Mouse (Mus musculus): ENCODE results near the gene Kcng4. TPM values are rescaled to one million over a fixed set of nuclear protein-coding genes. Genes with fewer than 3 reads are reported as not detected.

Gene Kcng4
- polyA plus RNA-seq, 1 experiment from 2014 or later = 0.49 TPM

- no peaks in the 10 kb centered on the region for H3K4me1 ChIP-seq (replicated peaks; ENCODE audit: control insufficient read depth, insufficient read depth)
- H3K9ac ChIP-seq (ENCODE audit: low read length) = no peak overlapping the region
- H3K36me3 ChIP-seq (ENCODE audit: control insufficient read depth, insufficient read depth, low read length) = no peaks in the 10 kb centered on the region
- no peak overlapping the region for H3K27ac ChIP-seq (replicated peaks)
- no peak overlapping the region for H3K4me2 ChIP-seq (replicated peaks; ENCODE audit: low read depth)
- TF ChIP-seq EP300 (optimal IDR thresholded peaks at IDR 0.05) (no peak), CTCF (IDR thresholded peaks at IDR 0.05; ENCODE audit: low read depth) (no peak)
- ATAC-seq (ENCODE audit: low FRiP score, low TSS enrichment) = no peak
- no peak overlapping the region for H3K4me3 ChIP-seq (ENCODE audit: low read depth, low read length)
- no peaks in the 10 kb centered on the region for H3K9me3 ChIP-seq (ENCODE audit: control insufficient read depth, low read length)
- no peak for DNase-seq (ENCODE audit: low spot score)
- no peaks in the 10 kb centered on the region for H3K27me3 ChIP-seq (ENCODE audit: control insufficient read depth, insufficient read depth, low read length)
- WGBS = 82% methylated on average over 5 of the region's 5 CpGs
Measured at GRCm38 (mm10) chr8:119617586-119617985, 17.9 kb downstream of the Kcng4 start.

- WGBS = 83% methylated on average over 4 of the region's 4 CpGs
- H3K4me1 ChIP-seq (replicated peaks; ENCODE audit: control insufficient read depth, insufficient read depth) = no peaks in the 10 kb centered on the region
- ATAC-seq (ENCODE audit: low FRiP score, low TSS enrichment) (no peak), DNase-seq (ENCODE audit: low spot score) (no peak)
- no peak overlapping the region for H3K9ac ChIP-seq (ENCODE audit: low read length)
- no peak overlapping the region for H3K4me2 ChIP-seq (replicated peaks; ENCODE audit: low read depth)
- no peak overlapping the region for H3K4me3 ChIP-seq (ENCODE audit: low read depth, low read length)
- no peaks in the 10 kb centered on the region for H3K36me3 ChIP-seq (ENCODE audit: control insufficient read depth, insufficient read depth, low read length)
- H3K27me3 ChIP-seq (ENCODE audit: control insufficient read depth, insufficient read depth, low read length) = no peaks in the 10 kb centered on the region
- H3K27ac ChIP-seq (replicated peaks) = no peak overlapping the region
- H3K9me3 ChIP-seq (ENCODE audit: control insufficient read depth, low read length) = no peaks in the 10 kb centered on the region
- no peak for TF ChIP-seq EP300 (optimal IDR thresholded peaks at IDR 0.05)
- TF ChIP-seq CTCF (IDR thresholded peaks at IDR 0.05; ENCODE audit: low read depth) = no peak
Measured at GRCm38 (mm10) chr8:119616811-119617210, 18.7 kb downstream of the Kcng4 start.

GRCm38 (mm10) chr8:119616358-119616757 lies 19.1 kb downstream of the Kcng4 start:
- ATAC-seq (ENCODE audit: low FRiP score, low TSS enrichment) (no peak), DNase-seq (ENCODE audit: low spot score) (no peak)
- Histone ChIP-seq H3K4me1 (replicated peaks; ENCODE audit: control insufficient read depth, insufficient read depth) (no peaks in the 10 kb centered on the region), H3K36me3 (ENCODE audit: control insufficient read depth, insufficient read depth, low read length) (no peaks in the 10 kb centered on the region), H3K4me3 (ENCODE audit: low read depth, low read length) (no peak overlapping the region), H3K27me3 (ENCODE audit: control insufficient read depth, insufficient read depth, low read length) (no peaks in the 10 kb centered on the region), H3K4me2 (replicated peaks; ENCODE audit: low read depth) (no peak overlapping the region), H3K27ac (replicated peaks) (no peak overlapping the region), H3K9me3 (ENCODE audit: control insufficient read depth, low read length) (no peaks in the 10 kb centered on the region), H3K9ac (ENCODE audit: low read length) (no peak overlapping the region)
- 92% methylated on average over 5 of the region's 7 CpGs for WGBS
- TF ChIP-seq CTCF (IDR thresholded peaks at IDR 0.05; ENCODE audit: low read depth) (no peak), EP300 (optimal IDR thresholded peaks at IDR 0.05) (no peak)

- Histone ChIP-seq H3K4me2 (replicated peaks; ENCODE audit: low read depth) (no peak overlapping the region), H3K27ac (replicated peaks) (no peak overlapping the region), H3K9ac (ENCODE audit: low read length) (no peak overlapping the region), H3K36me3 (ENCODE audit: control insufficient read depth, insufficient read depth, low read length) (no peaks in the 10 kb centered on the region), H3K4me1 (replicated peaks; ENCODE audit: control insufficient read depth, insufficient read depth) (no peaks in the 10 kb centered on the region), H3K27me3 (ENCODE audit: control insufficient read depth, insufficient read depth, low read length) (no peaks in the 10 kb centered on the region), H3K9me3 (ENCODE audit: control insufficient read depth, low read length) (no peaks in the 10 kb centered on the region), H3K4me3 (ENCODE audit: low read depth, low read length) (no peak overlapping the region)
- 89% methylated on average over 11 of the region's 14 CpGs for WGBS
- TF ChIP-seq EP300 (optimal IDR thresholded peaks at IDR 0.05) = no peak
- no peak for TF ChIP-seq CTCF (IDR thresholded peaks at IDR 0.05; ENCODE audit: low read depth)
- ATAC-seq (ENCODE audit: low FRiP score, low TSS enrichment) (no peak), DNase-seq (ENCODE audit: low spot score) (no peak)
Measured at GRCm38 (mm10) chr8:119615096-119615495, 20.4 kb downstream of the Kcng4 start.

- 81% methylated on average over 26 of the region's 26 CpGs for WGBS
Measured at GRCm38 (mm10) chr8:119612471-119612870, 23.0 kb downstream of the Kcng4 start, which contains the start of gene Adad2. TSS of gene Adad2 (plus strand) at chr8:119612747.

GRCm38 (mm10) chr8:119606224-119606623 lies 29.3 kb downstream of the Kcng4 start:
- 78% methylated on average over 2 of the region's 2 CpGs for WGBS
- Histone ChIP-seq H3K36me3 (ENCODE audit: control insufficient read depth, insufficient read depth, low read length) (peaks cover 4% of the 10 kb centered on the region; the same call in 1 of the 2 replicates), H3K27me3 (ENCODE audit: control insufficient read depth, insufficient read depth, low read length) (no peaks in the 10 kb centered on the region), H3K4me2 (replicated peaks; ENCODE audit: low read depth) (no peak overlapping the region), H3K4me1 (replicated peaks; ENCODE audit: control insufficient read depth, insufficient read depth) (no peaks in the 10 kb centered on the region), H3K27ac (replicated peaks) (no peak overlapping the region), H3K4me3 (ENCODE audit: low read depth, low read length) (no peak overlapping the region), H3K9me3 (ENCODE audit: control insufficient read depth, low read length) (peaks cover 3% of the 10 kb centered on the region; the same call in 1 of the 2 replicates), H3K9ac (ENCODE audit: low read length) (no peak overlapping the region)
- no peak for ATAC-seq (ENCODE audit: low FRiP score, low TSS enrichment)
- DNase-seq (ENCODE audit: low spot score) = no peak
- TF ChIP-seq CTCF (IDR thresholded peaks at IDR 0.05; ENCODE audit: low read depth) = peak; percentile 56
- TF ChIP-seq EP300 (optimal IDR thresholded peaks at IDR 0.05) = no peak

More at GRCm38 (mm10) chr8:119612471-119612870, 23.0 kb downstream of the Kcng4 start, which contains the start of gene Adad2:
- H3K4me1 ChIP-seq (replicated peaks; ENCODE audit: control insufficient read depth, insufficient read depth) = no peaks in the 10 kb centered on the region
- DNase-seq (ENCODE audit: low spot score) (no peak), ATAC-seq (ENCODE audit: low FRiP score, low TSS enrichment) (peak; percentile 15; the same call in 1 of the 2 replicates)
- peaks cover 3% of the 10 kb centered on the region; the same call in 1 of the 2 replicates for H3K9me3 ChIP-seq (ENCODE audit: control insufficient read depth, low read length)
- no peaks in the 10 kb centered on the region for H3K27me3 ChIP-seq (ENCODE audit: control insufficient read depth, insufficient read depth, low read length)
- H3K4me3 ChIP-seq (ENCODE audit: low read depth, low read length) = no peak within 1 kb of the TSS
- no peak within 1 kb of the TSS for H3K27ac ChIP-seq (replicated peaks)
- H3K4me2 ChIP-seq (replicated peaks; ENCODE audit: low read depth) = no peak within 1 kb of the TSS
- no peak within 1 kb of the TSS for H3K9ac ChIP-seq (ENCODE audit: low read length)
- TF ChIP-seq CTCF (IDR thresholded peaks at IDR 0.05; ENCODE audit: low read depth) (no peak), EP300 (optimal IDR thresholded peaks at IDR 0.05) (no peak)
- no peaks in the 10 kb centered on the region for H3K36me3 ChIP-seq (ENCODE audit: control insufficient read depth, insufficient read depth, low read length)
